Mouse (Mus musculus) midbrain, embryonic 14.5 days (tissue): ENCODE measurements at regions not wholly inside any gene's neighbourhood (a gene's known extent, or its start where the extent isn't known, plus 50 kb on each side); places are given as distances from the start of the nearest gene placed in this dataset.

Experiments used
- ATAC-seq: fragments of 200-750 bp; cut with Nextera tagmentation; 2 replicates; pipeline ENCODE4 v1.8.0; 2017; ENCODE audit warnings: moderate number of reproducible peaks, moderate library complexity; ENCODE audit not compliant: low FRiP score, low TSS enrichment
- DNase-seq: peaks from one replicate; pipeline ENCODE4 v3.0.0-alpha.2; 2015
- H3K27ac ChIP-seq: fragments of 300-500 bp; sonication (generic); replicated peaks from 2 replicates; pipeline ENCODE4 v1.5.1; 2014; ENCODE audit warnings: mild to moderate bottlenecking, low read depth, low read length, moderate library complexity
- H3K27me3 ChIP-seq: fragments of 300-500 bp; sonication (generic); 2 replicates; pipeline ENCODE4 v1.6.1; 2014; ENCODE audit warnings: low read length, control low read depth, mixed read lengths; ENCODE audit not compliant: control insufficient read depth, insufficient read depth
- H3K36me3 ChIP-seq: fragments of 300-500 bp; sonication (generic); 2 replicates; pipeline ENCODE4 v1.6.1; 2014; ENCODE audit warnings: low read length, control low read depth; ENCODE audit not compliant: control insufficient read depth, insufficient read depth
- H3K4me1 ChIP-seq: fragments of 300-500 bp; sonication (generic); 2 replicates; pipeline ENCODE4 v1.6.1; 2014; ENCODE audit warnings: mild to moderate bottlenecking, antibody characterized with exemption, low read length, control low read depth; ENCODE audit not compliant: control insufficient read depth, insufficient read depth
- H3K4me2 ChIP-seq: fragments of 300-500 bp; sonication (generic); 2 replicates; pipeline ENCODE4 v1.6.1; 2014; ENCODE audit warnings: mild to moderate bottlenecking, low read length, moderate library complexity
- H3K4me3 ChIP-seq: fragments of 300-500 bp; sonication (generic); replicated peaks from 2 replicates; pipeline ENCODE4 v1.5.1; 2014; ENCODE audit warnings: low read depth, low read length
- H3K9ac ChIP-seq: fragments of 300-500 bp; sonication (generic); replicated peaks from 2 replicates; pipeline ENCODE4 v1.6.1; 2014; ENCODE audit warnings: mild to moderate bottlenecking, low read length, moderate library complexity
- H3K9me3 ChIP-seq: fragments of 300-500 bp; sonication (generic); 2 replicates; pipeline ENCODE4 v1.6.1; 2016; ENCODE audit warnings: low read length, control low read depth, mixed read lengths; ENCODE audit not compliant: control insufficient read depth
- WGBS: fragments of 180-500 bp; shearing (Covaris S2); extraction: QIAGEN DNeasy Blood & Tissue Kit; methylation state at CpG from one replicate; pipeline ENCODE4 v1.1.7; 2014; 5-methylcytosine and 5-hydroxymethylcytosine counted together

GRCm38 (mm10) chr10:24448001-24448561, 147.2 kb upstream of the Ccn2 start:
- Histone ChIP-seq H3K4me2 (no peak overlapping the region), H3K4me3 (no peak overlapping the region), H3K4me1 (no peaks in the 10 kb centered on the region), H3K9me3 (no peaks in the 10 kb centered on the region), H3K36me3 (no peaks in the 10 kb centered on the region), H3K9ac (no peak overlapping the region), H3K27me3 (no peaks in the 10 kb centered on the region), H3K27ac (no peak overlapping the region)
- no peak for ATAC-seq
- 92% methylated on average over 9 of the region's 9 CpGs for WGBS
- DNase-seq = no peak

- Histone ChIP-seq H3K4me2 (no peak overlapping the region), H3K27me3 (no peaks in the 10 kb centered on the region), H3K4me1 (no peaks in the 10 kb centered on the region), H3K4me3 (no peak overlapping the region), H3K9me3 (no peaks in the 10 kb centered on the region), H3K36me3 (no peaks in the 10 kb centered on the region), H3K9ac (no peak overlapping the region), H3K27ac (no peak overlapping the region)
- DNase-seq (no peak), ATAC-seq (no peak)
- WGBS = 89% methylated on average over 4 of the region's 4 CpGs
Observed at GRCm38 (mm10) chr10:24453507-24453906, 141.7 kb upstream of the Ccn2 start.

- no peak overlapping the region for H3K4me3 ChIP-seq
- no peak overlapping the region for H3K27ac ChIP-seq
- no peaks in the 10 kb centered on the region for H3K9me3 ChIP-seq
- H3K36me3 ChIP-seq = no peaks in the 10 kb centered on the region
- H3K9ac ChIP-seq = no peak overlapping the region
- H3K27me3 ChIP-seq = no peaks in the 10 kb centered on the region
- WGBS = 88% methylated on average over 2 of the region's 2 CpGs
- H3K4me2 ChIP-seq = no peak overlapping the region
- H3K4me1 ChIP-seq = no peaks in the 10 kb centered on the region
- ATAC-seq = no peak
- no peak for DNase-seq
Observed at GRCm38 (mm10) chr10:24458667-24459066, 136.6 kb upstream of the Ccn2 start.

GRCm38 (mm10) chr10:24463873-24464272, 131.4 kb upstream of the Ccn2 start:
- Histone ChIP-seq H3K9me3 (no peaks in the 10 kb centered on the region), H3K27me3 (no peaks in the 10 kb centered on the region), H3K4me3 (no peak overlapping the region), H3K4me1 (no peaks in the 10 kb centered on the region), H3K36me3 (no peaks in the 10 kb centered on the region), H3K27ac (no peak overlapping the region), H3K9ac (no peak overlapping the region), H3K4me2 (no peak overlapping the region)
- ATAC-seq (no peak), DNase-seq (no peak)
- 98% methylated on average over 1 of the region's 1 CpGs for WGBS

GRCm38 (mm10) chr10:24464377-24464776, 130.9 kb upstream of the Ccn2 start:
- DNase-seq = no peak
- Histone ChIP-seq H3K4me1 (no peaks in the 10 kb centered on the region), H3K27me3 (no peaks in the 10 kb centered on the region), H3K4me3 (no peak overlapping the region), H3K36me3 (no peaks in the 10 kb centered on the region), H3K27ac (no peak overlapping the region), H3K4me2 (no peak overlapping the region), H3K9me3 (no peaks in the 10 kb centered on the region), H3K9ac (no peak overlapping the region)
- ATAC-seq = no peak
- WGBS = 73% methylated on average over 3 of the region's 3 CpGs

GRCm38 (mm10) chr10:24469741-24470140, 125.5 kb upstream of the Ccn2 start:
- H3K27me3 ChIP-seq = no peaks in the 10 kb centered on the region
- H3K4me3 ChIP-seq = no peak overlapping the region
- no peak for DNase-seq
- no peaks in the 10 kb centered on the region for H3K36me3 ChIP-seq
- H3K9ac ChIP-seq = no peak overlapping the region
- H3K9me3 ChIP-seq = no peaks in the 10 kb centered on the region
- H3K4me1 ChIP-seq = no peaks in the 10 kb centered on the region
- ATAC-seq = no peak
- no peak overlapping the region for H3K27ac ChIP-seq
- WGBS = 93% methylated on average over 1 of the region's 1 CpGs
- H3K4me2 ChIP-seq = no peak overlapping the region

- H3K4me1 ChIP-seq = no peaks in the 10 kb centered on the region
- no peak for DNase-seq
- no peak overlapping the region for H3K27ac ChIP-seq
- no peaks in the 10 kb centered on the region for H3K27me3 ChIP-seq
- H3K4me2 ChIP-seq = no peak overlapping the region
- WGBS = 76% methylated on average over 2 of the region's 2 CpGs
- no peak for ATAC-seq
- H3K36me3 ChIP-seq = no peaks in the 10 kb centered on the region
- H3K4me3 ChIP-seq = no peak overlapping the region
- H3K9ac ChIP-seq = no peak overlapping the region
- H3K9me3 ChIP-seq = no peaks in the 10 kb centered on the region
Observed at GRCm38 (mm10) chr10:24471521-24471920, 123.7 kb upstream of the Ccn2 start.

- no peak overlapping the region for H3K4me2 ChIP-seq
- no peak overlapping the region for H3K9ac ChIP-seq
- DNase-seq (no peak), ATAC-seq (no peak)
- no peak overlapping the region for H3K27ac ChIP-seq
- no peaks in the 10 kb centered on the region for H3K9me3 ChIP-seq
- no peaks in the 10 kb centered on the region for H3K27me3 ChIP-seq
- H3K36me3 ChIP-seq = no peaks in the 10 kb centered on the region
- H3K4me3 ChIP-seq = no peak overlapping the region
- H3K4me1 ChIP-seq = no peaks in the 10 kb centered on the region
Observed at GRCm38 (mm10) chr10:24476288-24476687, 119.0 kb upstream of the Ccn2 start.

- H3K27ac ChIP-seq = no peak overlapping the region
- H3K4me3 ChIP-seq = no peak overlapping the region
- no peaks in the 10 kb centered on the region for H3K9me3 ChIP-seq
- 94% methylated on average over 2 of the region's 2 CpGs for WGBS
- no peaks in the 10 kb centered on the region for H3K36me3 ChIP-seq
- no peak for DNase-seq
- H3K27me3 ChIP-seq = no peaks in the 10 kb centered on the region
- no peaks in the 10 kb centered on the region for H3K4me1 ChIP-seq
- no peak for ATAC-seq
- H3K4me2 ChIP-seq = no peak overlapping the region
- H3K9ac ChIP-seq = no peak overlapping the region
Observed at GRCm38 (mm10) chr10:24478535-24478934, 116.7 kb upstream of the Ccn2 start.
